Mouse (Mus musculus) gastrocnemius, postnatal 4 days (tissue): ENCODE data around the gene Gm20662. TPM values are rescaled to one million over a fixed set of nuclear protein-coding genes. Genes with fewer than 3 reads are reported as not detected.
"Not testable (repeated sequence)": the region's sequence is repeated elsewhere in the genome, so short reads cannot be mapped to it uniquely, and the experiment has no call there.

Experiments
- DNase-seq, 2 experiments: peaks; one replicate each; pipeline ENCODE4 v3.0.0; 2021 to 2022; ENCODE audit warnings: low spot score in 2 of 2, mixed read lengths in 2 of 2
- total RNA-seq, 2 experiments: library from RNA; stranded (reverse); gene quantifications; 2 replicates each; pipeline ENCODE4 v1.2.3; 2021

Gm20662 gene
- total RNA-seq, 2 experiments from 2014 or later = 0.32 to 0.86 TPM

- DNase-seq = no peak
These were observed 6.8 kb downstream of the Gm20662 start for GRCm38 (mm10) chr9:108002778-108003530.

DNA sequence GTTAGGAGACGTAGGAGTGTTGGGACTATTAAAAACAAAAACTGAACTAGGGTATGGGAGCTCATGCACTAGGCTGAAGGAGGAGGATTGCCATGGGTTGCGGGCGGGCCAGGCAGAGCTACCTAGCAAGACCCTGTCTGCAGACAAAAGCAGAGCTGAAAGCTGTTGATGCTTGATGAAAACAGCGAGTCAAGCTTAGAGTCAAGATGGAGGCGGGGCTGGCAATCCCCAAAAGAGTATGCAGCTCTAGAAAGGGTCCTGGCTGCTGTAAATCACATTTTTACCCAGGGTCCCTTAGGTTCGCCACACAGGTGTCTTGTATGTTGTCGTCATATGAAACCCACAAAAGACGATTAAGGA is 7.4 kb downstream of the Gm20662 start:
- no peak for DNase-seq

DNA sequence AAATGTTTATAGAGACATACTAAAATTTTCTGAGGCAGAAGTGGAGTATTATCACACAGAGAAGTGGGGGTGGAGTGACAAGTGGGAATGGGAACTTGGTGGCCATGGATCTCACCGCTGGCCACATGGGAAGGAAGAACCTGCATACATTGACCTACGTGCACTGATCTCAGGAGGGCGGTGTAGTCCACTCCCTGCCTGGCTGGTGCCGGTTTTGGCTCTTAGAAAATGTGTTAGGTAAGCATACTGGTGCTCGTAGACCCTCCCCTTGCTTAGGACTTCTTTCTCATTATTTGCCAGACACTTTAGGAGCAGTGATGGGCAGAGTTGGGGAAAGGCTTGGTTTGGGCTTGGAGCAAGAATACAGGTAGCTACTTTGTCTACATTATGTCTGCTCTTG is 11.9 kb downstream of the Gm20662 start:
- DNase-seq = no peak

DNA sequence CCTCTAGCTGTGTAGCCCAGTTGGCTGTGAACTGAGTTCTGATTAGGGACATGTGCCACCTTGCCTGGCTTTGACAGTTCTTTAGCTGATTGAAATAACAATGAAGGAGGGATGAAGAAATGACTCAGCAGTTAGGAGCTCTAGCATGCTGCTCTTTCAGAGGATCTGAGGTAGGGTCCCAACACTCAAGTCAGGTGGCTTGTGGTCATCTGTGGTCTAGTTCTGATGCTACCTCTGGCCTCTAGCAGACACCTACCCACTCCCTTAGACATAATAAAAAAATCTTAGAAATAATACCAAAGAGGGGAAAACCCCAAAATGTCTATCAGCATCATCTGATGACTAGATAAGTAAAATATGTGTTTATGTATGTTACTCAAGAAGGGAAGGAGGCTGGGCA is 14.2 kb downstream of the Gm20662 start:
- no peak for DNase-seq

DNA sequence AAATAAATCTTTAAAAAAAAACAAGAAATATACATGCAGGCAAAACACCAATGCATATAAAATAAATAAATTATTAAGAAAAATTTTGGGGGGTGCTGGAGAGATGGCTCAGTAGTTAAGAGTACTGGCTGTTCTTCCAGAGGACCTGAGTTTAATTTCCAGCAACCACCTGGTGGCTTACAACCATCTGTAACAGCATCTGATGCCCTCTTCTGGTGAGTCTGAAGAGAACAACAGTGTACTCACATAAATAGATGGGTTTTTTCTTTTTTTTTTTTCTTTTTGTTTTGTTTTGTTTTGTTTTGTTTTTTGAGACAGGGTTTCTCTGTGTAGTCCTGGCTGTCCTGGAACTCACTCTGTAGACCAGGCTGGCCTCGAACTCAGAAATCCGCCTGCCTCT is 17.4 kb downstream of the Gm20662 start:
- DNase-seq = not testable (repeated sequence)

DNA sequence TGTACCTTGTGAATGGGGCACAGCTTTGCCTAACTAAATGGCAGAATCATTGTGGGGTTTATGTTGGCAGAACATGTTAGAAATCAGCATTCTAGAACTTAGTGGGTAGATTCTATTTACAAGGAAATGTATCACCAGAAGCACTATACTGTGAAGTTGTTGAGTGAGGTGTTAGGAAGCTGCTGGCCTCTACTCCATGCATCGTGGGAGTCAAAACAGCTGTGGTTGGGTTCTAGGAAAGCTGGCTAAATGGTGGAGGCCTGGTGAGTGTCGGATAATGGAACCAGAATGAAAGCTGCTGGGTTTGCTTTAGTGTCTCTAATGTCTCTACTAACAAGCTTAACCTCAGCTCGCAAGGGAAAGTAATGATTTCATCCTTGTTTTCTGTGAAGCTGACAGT is 21.0 kb downstream of the Gm20662 start:
- no peak for DNase-seq

- no peak for DNase-seq
These were observed 24.6 kb downstream of the Gm20662 start for GRCm38 (mm10) chr9:108020741-108021140.

- no peak for DNase-seq
These were observed 27.1 kb downstream of the Gm20662 start for GRCm38 (mm10) chr9:108023216-108023615.

DNA sequence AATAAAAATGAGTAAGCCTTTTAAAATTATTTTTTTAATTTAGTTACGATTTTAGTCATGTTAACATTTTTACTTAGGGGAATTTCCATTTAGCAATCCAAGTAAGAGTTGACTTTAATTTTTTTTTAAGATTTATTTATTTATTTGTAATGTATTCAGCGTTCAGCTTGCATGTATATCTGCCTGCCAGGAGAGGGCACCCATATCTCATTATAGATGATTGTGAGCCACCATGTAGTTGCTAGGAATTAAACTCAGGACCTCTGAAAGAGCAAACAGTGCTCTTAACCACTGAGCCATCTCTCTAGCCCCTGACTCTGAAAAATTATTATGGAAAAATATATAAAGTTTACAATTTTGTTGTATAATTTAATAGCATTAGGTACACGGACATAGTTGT is 30.4 kb downstream of the Gm20662 start:
- DNase-seq = no peak

- DNase-seq = no peak
These were observed 31.7 kb downstream of the Gm20662 start for GRCm38 (mm10) chr9:108027867-108028266.

- DNase-seq = no peak
These were observed 36.0 kb downstream of the Gm20662 start for GRCm38 (mm10) chr9:108032126-108032525.

DNA sequence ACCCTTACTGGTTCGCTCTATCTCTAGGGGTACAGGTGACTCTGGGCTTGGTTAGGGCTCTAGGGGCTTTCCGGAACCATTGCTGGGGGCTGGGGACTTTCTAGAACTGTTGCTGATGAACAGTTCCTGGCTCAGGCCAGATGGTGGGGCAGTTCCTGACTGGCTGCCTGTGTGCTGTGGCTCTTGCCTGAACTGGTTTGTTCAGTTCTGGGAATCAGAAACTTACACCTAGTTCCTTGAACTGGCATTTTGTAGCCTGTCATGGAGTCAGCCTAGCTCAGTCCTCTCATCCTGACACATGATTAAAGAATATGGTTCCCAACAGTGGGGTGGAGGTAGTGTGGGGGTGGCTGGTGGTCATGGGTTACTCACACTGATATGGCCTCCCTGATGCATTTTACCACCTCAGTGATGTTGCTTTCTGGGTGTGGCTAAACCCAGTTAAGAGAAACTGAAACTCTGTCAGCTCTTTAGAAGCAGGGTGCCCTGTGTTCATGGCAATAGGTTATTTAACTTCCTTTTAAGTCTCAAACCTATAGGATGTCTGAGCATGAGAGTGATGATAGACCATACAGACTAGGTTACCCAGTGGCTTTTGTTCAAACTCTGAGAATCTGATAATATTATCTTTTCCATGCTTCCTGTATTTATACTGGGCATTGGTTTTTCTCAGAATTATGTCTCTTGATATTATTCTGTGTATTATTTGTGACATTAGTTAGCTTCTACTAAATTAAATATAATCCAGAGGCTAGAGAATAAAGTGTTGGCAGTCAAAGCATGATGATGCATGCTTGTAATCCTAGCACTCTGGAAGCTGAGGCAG is 39.4 kb downstream of the Gm20662 start:
- no peak for DNase-seq

DNA sequence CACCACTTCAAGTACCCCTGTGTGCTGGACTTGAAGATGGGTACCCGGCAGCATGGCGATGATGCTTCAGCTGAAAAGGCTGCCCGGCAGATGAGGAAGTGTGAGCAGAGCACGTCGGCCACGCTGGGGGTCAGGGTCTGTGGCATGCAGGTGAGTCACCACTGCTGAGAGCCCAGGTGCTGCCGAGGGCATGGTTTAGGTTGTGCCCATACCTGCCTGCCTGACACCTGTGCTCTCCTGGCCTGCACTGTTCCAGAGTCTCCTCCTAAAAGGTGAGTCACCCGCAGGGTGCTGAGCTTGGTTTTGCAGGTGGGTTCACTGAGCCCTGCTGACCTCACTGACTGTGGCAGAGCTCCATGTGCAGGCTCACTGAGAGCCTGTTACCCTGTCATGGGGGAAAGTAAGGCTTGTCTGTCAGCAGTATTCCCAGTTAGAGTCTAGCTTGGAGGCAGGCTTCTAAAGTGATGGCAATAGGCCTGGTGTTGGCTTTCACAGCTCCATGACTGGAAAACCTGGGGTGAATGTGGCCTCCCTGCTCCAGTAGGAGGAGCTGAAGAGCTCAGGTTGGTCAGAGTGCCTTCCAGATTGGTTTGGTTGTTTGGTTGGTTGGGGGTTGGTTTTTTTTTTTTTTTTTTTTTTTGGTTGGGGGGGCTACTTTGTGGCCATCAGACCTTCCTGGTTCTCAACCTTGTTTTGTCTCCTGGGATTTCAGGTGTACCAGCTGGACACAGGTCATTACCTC is 48.8 kb downstream of the Gm20662 start:
- DNase-seq = no peak

GRCm38 (mm10) chr9:108046582-108046981 is 50.4 kb downstream of the Gm20662 start:
- DNase-seq = no peak

DNA sequence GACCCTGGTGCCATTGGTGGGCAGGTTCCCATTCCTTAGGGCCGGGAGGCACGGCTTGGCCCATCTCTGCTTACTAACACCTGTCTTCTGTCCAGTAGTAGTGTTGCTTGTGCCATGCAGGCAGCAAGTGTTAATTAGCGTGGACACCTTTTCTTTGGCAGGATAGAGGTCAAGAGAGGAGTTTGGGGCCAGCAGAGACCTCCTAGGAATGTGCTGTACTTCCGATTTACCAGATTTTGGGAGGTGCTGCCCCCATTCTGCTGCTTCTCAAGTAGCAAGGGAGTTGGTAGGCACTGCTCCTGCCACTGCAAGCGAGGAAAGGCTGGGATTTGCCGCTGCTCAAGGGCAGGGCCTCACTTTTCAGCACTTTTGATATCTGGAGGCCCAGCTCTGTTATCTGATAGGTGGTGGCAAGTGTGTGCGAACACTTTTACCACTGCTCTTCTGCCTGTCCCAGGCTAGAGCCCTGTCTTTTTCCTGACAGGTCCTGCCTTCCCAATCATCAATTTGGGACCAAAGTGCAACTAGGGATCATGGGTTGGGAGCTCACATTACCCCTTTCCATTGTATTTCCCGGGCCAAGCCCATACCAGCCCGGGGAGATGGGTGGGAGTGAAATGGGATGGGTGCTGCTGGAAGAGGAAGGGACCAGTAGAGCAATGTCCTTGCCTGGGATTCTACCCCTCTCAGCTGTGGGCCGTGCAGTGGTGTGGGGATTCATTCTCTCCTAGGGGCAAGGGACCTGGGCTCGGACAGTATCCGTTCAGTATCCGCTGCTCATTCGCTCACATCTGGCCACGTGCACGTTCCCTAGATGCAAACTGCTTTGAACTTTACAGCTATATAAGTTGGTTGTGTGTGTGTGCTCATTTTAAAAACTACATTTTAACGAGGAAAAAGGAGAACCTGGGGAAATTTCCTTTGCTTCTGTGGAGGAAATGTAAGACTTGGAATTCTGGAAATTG is 51.7 kb downstream of the Gm20662 start:
- DNase-seq = no peak

DNA sequence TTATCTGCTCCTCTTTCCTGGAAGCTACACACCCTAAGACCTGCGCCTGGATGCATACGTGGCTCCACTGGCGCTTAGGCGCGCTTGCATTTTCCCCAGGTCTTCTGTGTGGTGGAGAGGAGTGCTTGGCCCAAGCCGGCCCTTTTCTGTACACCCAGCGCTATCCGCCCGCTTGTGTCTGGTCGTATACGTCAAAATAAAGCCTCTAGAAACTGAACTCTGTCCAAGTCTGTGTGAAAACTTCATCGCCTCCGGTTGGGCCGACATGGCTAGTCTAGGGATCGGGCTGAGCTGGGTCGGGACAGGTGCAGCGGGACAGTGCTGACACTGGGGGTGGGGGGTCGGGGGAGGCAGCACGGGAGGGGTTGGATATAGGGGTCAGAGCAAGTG is 52.4 kb downstream of the Gm20662 start:
- DNase-seq = no peak

- DNase-seq = peak; percentile 87 to 95
These were observed 52.9 kb downstream of the Gm20662 start, which contains the start of gene Gmppb for GRCm38 (mm10) chr9:108049016-108049455. Gene Gmppb (plus strand): TSS chr9:108049242.

GRCm38 (mm10) chr9:108049561-108050251 is 53.6 kb downstream of the Gm20662 start:
- DNase-seq = peak in 1 of 2 experiments; percentile 7

DNA sequence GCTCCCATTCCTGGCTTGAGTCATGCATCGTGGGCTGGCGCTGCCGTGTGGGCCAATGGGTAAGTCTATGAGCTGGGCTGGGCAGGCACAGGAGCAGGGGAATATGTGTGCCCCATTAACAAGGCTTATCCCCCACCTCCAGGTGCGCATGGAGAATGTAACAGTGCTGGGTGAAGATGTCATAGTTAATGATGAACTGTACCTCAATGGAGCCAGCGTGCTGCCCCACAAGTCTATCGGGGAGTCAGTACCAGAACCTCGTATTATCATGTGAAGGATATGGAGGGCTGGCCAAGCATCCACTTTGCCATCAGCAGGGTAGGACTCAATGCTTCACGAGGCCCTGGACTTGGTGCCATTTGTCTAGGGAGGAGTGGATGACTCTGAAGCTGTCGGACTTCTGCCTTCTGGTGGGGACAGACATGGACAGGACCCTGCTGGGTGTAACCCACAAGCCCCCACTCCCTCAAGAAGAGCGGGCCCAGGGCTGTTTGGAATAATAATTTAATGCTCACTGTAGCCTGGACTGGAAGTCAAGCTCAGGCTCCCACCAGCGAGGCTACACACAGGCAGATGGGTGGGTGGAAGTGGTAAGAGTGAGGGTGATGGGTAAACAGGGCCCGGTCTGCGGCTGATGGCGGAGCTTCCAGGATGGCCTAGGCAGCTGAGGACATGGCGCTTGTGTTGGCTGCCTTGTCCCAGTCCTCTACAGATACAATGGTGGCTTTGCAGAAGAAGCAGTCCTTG is 55.2 kb downstream of the Gm20662 start:
- DNase-seq = peak in 1 of 2 experiments; percentile 7
